Mouse (Mus musculus) lung, postnatal 0 days (tissue): ENCODE results near the gene Ccnl2.

Source experiments
- CTCF ChIP-seq: IDR thresholded peaks from 2 replicates; pipeline ENCODE4 v1.5.1; 2016; ENCODE audit warnings: antibody characterized with exemption, mild to moderate bottlenecking
- EP300 ChIP-seq: IDR thresholded peaks from 2 replicates; pipeline ENCODE4 v1.6.1; 2016; ENCODE audit warnings: antibody characterized with exemption, mild to moderate bottlenecking, control low read depth

DNA sequence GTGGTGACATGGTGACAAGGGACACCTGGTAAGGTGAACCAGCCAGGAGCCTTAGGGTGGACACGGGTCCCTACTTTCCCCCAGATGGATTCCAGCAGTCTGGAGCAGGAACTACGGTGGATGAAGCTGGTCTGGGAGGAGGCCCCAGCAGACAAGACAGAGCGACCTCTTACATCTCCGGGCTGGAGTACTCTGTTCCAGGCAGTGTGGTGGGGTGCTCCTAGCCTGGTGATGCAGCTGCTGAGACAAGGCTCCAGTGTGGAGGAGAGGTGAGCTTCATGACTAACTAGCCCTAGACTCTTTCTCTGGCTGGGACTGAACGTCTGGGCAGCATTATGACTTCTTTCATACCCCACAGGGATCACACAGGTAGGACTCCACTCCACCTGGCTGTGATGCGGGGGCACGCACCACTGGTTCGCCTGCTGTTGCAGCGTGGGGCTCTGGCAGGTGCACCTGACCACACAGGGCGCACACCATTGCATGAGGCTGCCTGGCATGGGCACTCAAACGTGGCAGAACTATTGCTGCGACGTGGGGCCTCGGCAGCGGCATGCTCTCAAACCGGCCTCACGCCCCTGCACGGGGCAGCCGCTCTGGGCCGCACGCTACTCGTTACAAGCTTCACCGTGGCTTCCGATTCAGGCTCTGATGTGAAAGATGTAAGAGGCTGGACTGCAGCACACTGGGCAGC is 20.9 kb upstream of the Ccnl2 start:
- TF ChIP-seq EP300 (no peak), CTCF (no peak)
